Mouse (Mus musculus) stomach, embryonic 14.5 days (tissue): ENCODE measurements at regions not wholly inside any gene's neighbourhood (a gene's known extent, or its start where the extent isn't known, plus 50 kb on each side); places are given as distances from the start of the nearest gene placed in this dataset.

Experiments
- ATAC-seq: fragments of 200-750 bp; cut with Nextera tagmentation; 2 replicates; pipeline ENCODE4 v1.8.0; 2017; ENCODE audit warnings: low read depth, moderate TSS enrichment; ENCODE audit not compliant: insufficient number of reproducible peaks, insufficient read depth, low FRiP score
- H3K27ac ChIP-seq: fragments of 300-500 bp; sonication (generic); 2 replicates; pipeline ENCODE4 v1.5.1; 2014; ENCODE audit warnings: mild to moderate bottlenecking, low read length, moderate library complexity, mixed read lengths
- H3K27me3 ChIP-seq: fragments of 300-500 bp; sonication (generic); 2 replicates; pipeline ENCODE4 v1.6.1; 2014; ENCODE audit warnings: low read length, control low read depth, mixed read lengths; ENCODE audit not compliant: control insufficient read depth, insufficient read depth
- H3K36me3 ChIP-seq: fragments of 300-500 bp; sonication (generic); 2 replicates; pipeline ENCODE4 v1.6.1; 2014; ENCODE audit warnings: mild to moderate bottlenecking, control low read depth, low read length, moderate library complexity, mixed read lengths; ENCODE audit not compliant: control insufficient read depth, insufficient read depth
- H3K4me1 ChIP-seq: fragments of 300-500 bp; sonication (generic); 2 replicates; pipeline ENCODE4 v1.6.1; 2014; ENCODE audit warnings: low read length, control low read depth, mixed read lengths; ENCODE audit not compliant: control insufficient read depth, insufficient read depth
- H3K4me2 ChIP-seq: fragments of 300-500 bp; sonication (generic); replicated peaks from 2 replicates; pipeline ENCODE4 v1.6.1; 2014; ENCODE audit warnings: low read depth, low read length, control low read depth
- H3K4me3 ChIP-seq: fragments of 300-500 bp; sonication (generic); 2 replicates; pipeline ENCODE4 v1.5.1; 2014; ENCODE audit warnings: low read depth, low read length, control low read depth
- H3K9ac ChIP-seq: fragments of 300-500 bp; sonication (generic); replicated peaks from 2 replicates; pipeline ENCODE4 v1.6.1; 2014; ENCODE audit warnings: low read depth, mild to moderate bottlenecking, control low read depth, low read length, moderate library complexity, mixed read lengths
- H3K9me3 ChIP-seq: fragments of 300-500 bp; sonication (generic); 2 replicates; pipeline ENCODE4 v1.6.1; 2016; ENCODE audit warnings: low read depth, low read length, control low read depth; ENCODE audit not compliant: control insufficient read depth
- WGBS: fragments of 180-500 bp; shearing (Covaris S2); extraction: QIAGEN DNeasy Blood & Tissue Kit; methylation state at CpG from one replicate; pipeline ENCODE4 v1.1.7; 2014; 5-methylcytosine and 5-hydroxymethylcytosine counted together

DNA sequence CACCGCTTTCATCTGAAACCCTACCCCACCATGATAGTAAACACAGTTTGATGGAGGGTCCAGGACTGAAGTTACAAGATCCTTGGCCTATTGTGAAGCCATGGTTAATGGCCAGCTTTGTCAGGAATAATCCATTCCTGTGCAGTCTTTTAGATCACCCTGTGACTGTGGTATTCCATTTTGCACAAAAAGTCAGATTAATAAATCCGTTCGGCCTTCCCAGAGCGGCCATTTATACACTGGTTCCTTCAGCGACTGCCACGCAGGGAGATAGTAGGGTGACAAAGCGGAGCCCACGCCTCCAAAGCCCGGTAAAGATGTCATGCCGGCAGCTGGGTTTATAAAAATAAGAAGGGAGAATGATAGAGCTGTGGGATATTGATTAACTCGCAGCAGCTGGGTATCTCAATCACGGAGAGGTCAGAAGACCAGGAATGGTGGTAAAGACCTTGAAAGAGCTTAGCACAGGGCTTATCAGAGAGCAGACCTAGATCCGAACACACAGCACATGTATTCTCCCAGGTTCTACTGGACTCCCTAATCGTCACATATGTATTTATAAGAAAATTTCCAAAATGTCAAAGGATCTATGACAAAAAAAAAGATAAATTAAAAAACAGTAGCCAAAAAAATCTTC is 440.5 kb downstream of the Efnb2 start:
- no peaks in the 10 kb centered on the region for H3K27me3 ChIP-seq
- no peaks in the 10 kb centered on the region for H3K4me1 ChIP-seq
- no peak overlapping the region for H3K9ac ChIP-seq
- H3K4me3 ChIP-seq, result no peak overlapping the region
- H3K27ac ChIP-seq, result peak overlapping the region; percentile 21; the same call in 1 of the 2 replicates
- no peaks in the 10 kb centered on the region for H3K36me3 ChIP-seq
- H3K9me3 ChIP-seq, result no peaks in the 10 kb centered on the region
- 64% methylated on average over 14 of the region's 14 CpGs for WGBS
- no peak for ATAC-seq
- H3K4me2 ChIP-seq, result no peak overlapping the region

DNA sequence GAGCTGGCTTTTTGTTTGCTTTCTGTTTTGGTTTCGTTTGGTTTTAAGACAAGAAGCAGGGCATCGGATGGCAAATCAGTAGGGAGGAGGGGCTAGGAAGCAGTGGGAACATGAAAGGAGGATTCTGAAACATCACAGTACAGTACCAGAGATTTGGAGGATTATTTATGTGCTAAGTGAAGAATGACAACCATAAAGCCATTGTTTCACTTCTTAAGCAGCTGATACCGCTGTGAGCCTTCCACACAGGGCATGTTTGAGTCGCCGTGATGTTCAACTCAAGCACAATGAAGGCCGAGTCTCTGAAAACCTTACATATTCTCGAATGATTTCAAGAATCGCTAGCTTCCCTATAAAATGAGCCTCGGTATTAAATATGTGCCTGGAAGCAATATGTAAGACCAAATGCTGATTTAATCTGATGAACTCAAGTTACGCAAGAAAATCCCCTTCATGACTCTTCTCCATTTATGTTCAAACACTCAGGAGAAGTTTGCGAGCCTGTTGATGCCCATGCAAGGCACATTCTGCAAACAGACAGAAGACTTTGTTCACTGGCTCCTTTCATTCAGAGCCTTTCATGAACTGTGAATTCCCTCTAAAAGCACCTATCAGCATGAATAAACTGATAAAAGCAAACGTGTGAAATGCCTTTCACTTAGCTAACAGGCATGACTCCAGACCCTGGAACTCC is 441.2 kb downstream of the Efnb2 start:
- no peak; the same call in 1 of the 2 replicates for ATAC-seq
- Histone ChIP-seq H3K4me1 (no peaks in the 10 kb centered on the region), H3K4me3 (no peak overlapping the region), H3K4me2 (no peak overlapping the region), H3K9ac (no peak overlapping the region), H3K36me3 (no peaks in the 10 kb centered on the region), H3K27me3 (no peaks in the 10 kb centered on the region), H3K27ac (no peak overlapping the region), H3K9me3 (no peaks in the 10 kb centered on the region)
- WGBS, result 66% methylated on average over 12 of the region's 12 CpGs

DNA sequence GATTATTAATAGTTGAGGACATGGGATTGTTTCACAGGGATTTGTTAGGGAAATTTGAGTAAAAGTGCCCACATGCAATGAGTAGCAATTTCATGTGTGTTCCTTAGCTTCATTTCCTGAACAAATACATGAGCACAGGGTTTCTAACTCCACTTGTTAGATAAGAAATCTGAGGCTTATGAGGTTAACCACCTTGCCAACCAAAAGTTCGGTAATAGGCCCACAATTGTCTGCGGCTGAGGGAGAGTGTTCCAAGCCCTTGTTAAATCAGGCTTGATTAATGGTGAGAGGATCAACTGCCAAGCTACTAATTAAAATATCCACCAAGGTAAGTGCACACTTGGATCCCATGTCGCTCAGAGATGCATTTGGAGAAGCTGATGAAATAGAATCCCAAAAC is 468.0 kb downstream of the Efnb2 start:
- H3K27me3 ChIP-seq, result no peaks in the 10 kb centered on the region
- H3K9me3 ChIP-seq, result no peaks in the 10 kb centered on the region
- no peak overlapping the region for H3K27ac ChIP-seq
- 72% methylated on average over 3 of the region's 3 CpGs for WGBS
- no peak overlapping the region for H3K4me2 ChIP-seq
- no peaks in the 10 kb centered on the region for H3K4me1 ChIP-seq
- no peaks in the 10 kb centered on the region for H3K36me3 ChIP-seq
- no peak overlapping the region for H3K9ac ChIP-seq
- no peak overlapping the region for H3K4me3 ChIP-seq
- no peak for ATAC-seq

DNA sequence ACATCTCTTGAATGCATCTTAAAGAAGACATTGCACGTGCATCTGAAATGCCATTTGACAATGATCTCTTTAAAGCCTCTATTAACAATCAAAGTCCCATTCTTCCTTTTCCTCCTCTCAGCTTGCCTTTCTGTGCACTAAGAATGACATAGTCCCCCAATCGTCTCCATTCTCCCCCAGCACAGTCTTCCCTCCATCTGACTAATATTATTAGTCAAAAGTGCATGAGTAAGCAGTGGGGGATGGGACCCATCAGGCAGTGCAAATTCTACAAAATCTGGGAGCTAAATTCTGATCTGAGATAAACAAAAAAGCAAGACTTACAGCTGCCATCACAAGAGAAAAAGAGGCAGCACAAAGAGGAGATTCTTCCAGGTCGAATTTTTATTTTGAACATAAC is 475.0 kb downstream of the Efnb2 start:
- 22% methylated on average over 3 of the region's 3 CpGs for whole genome bisulfite sequencing

DNA sequence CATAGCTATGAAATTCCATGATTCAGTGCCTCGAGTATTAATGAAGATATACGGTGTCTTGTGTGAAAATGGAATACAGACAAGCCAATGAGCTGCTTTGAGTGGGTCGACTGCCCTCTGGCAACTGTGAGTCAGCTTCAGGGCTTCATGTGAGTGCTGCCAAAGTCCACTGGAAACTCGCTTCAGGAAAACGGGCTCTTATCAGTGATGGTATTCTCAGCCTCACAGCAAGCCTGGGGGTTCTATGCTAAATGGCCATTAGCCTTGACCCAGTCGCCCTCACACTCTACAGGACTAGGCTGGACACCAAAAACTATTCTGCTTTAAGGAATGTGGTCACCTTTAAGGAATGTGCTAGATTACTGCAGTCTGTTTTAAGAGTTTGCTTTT is 477.8 kb downstream of the Efnb2 start:
- Histone ChIP-seq H3K4me2 (no peak overlapping the region), H3K4me1 (no peaks in the 10 kb centered on the region), H3K27ac (no peak overlapping the region), H3K9ac (no peak overlapping the region), H3K36me3 (no peaks in the 10 kb centered on the region), H3K27me3 (no peaks in the 10 kb centered on the region), H3K9me3 (no peaks in the 10 kb centered on the region), H3K4me3 (no peak overlapping the region)
- ATAC-seq, result no peak
- 36% methylated on average over 6 of the region's 6 CpGs for WGBS

More for the DNA sequence above, 475.0 kb downstream of the Efnb2 start:
- Histone ChIP-seq H3K9me3 (no peaks in the 10 kb centered on the region), H3K4me3 (no peak overlapping the region), H3K4me2 (no peak overlapping the region), H3K9ac (no peak overlapping the region), H3K27me3 (no peaks in the 10 kb centered on the region), H3K27ac (no peak overlapping the region), H3K36me3 (no peaks in the 10 kb centered on the region), H3K4me1 (no peaks in the 10 kb centered on the region)
- ATAC-seq, result no peak

DNA sequence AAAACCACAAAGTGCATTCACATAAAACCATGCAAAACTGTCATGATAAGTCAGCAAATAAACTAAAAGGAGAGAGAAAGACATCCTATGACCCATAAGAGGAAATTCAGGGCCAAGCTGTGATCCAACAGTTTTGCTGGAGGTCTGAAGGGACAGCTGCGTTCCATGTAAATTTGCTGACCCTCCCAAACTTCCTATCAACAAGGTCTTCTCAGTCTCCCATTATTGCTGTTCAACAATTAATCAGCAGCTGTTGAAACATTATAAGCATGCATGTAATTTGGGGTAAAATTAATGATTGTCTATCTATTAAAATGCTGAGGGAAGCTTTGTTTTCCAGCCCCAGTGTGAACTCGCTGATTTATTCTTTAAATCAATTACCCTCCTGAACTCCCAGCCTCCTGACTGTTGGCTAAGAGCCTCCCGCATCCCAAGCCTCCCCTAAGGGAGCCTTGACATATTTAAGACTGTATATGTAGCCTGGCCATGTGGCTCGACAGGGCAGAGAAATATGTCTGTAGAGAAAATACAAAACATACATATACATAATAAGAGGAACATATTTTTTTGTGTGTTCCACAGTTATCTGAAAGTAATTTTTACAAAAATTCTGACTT is 478.3 kb downstream of the Efnb2 start:
- Histone ChIP-seq H3K27ac (no peak overlapping the region), H3K9ac (no peak overlapping the region), H3K9me3 (no peaks in the 10 kb centered on the region), H3K4me3 (no peak overlapping the region), H3K4me2 (no peak overlapping the region), H3K36me3 (no peaks in the 10 kb centered on the region), H3K27me3 (no peaks in the 10 kb centered on the region), H3K4me1 (no peaks in the 10 kb centered on the region)
- 34% methylated on average over 4 of the region's 4 CpGs for WGBS
- no peak for ATAC-seq

DNA sequence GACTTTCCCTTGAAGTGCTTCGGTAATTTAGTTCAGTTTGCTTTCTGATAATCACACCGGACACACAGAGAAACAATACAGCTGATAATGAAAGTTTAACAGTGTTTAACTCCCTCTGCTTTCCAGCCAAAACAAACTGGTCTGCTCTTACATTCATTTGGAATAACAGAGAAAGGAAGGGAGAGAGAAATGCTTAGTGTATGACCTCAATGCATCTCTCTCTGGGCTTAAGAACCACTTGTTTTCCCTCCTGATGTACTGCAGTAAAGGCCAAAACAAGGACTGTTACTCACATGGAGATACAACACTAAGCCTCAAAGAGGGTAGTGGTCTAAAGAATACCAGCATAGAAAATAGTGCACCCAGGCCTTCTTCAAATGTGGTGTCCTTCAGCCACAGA is 478.9 kb downstream of the Efnb2 start:
- H3K4me3 ChIP-seq, result no peak overlapping the region
- H3K4me2 ChIP-seq, result no peak overlapping the region
- H3K9ac ChIP-seq, result no peak overlapping the region
- H3K4me1 ChIP-seq, result no peaks in the 10 kb centered on the region
- H3K27ac ChIP-seq, result no peak overlapping the region
- H3K27me3 ChIP-seq, result no peaks in the 10 kb centered on the region
- no peaks in the 10 kb centered on the region for H3K36me3 ChIP-seq
- H3K9me3 ChIP-seq, result no peaks in the 10 kb centered on the region
- 39% methylated on average over 2 of the region's 2 CpGs for WGBS
- ATAC-seq, result no peak

DNA sequence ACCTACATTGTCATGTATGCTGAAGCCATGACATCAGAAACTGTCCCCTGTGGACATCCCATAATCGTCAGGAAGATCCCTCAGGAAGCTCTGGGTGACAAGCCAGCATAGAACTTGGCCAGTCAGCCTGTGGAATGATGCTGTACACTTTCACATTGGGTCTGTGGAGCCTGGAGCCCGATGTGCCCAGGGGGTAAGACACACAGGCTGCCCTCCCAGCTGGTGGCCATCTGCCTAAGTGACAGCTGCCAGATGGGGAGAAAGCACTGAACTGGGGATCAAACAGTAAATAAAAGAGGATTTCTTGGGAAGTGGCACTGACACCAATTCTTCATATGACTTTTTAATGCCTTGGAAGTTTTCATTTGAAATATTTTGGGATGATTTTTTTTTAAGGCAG is 486.8 kb downstream of the Efnb2 start:
- no peak overlapping the region for H3K9ac ChIP-seq
- ATAC-seq, result no peak
- H3K27ac ChIP-seq, result no peak overlapping the region
- no peak overlapping the region for H3K4me2 ChIP-seq
- H3K9me3 ChIP-seq, result no peaks in the 10 kb centered on the region
- no peaks in the 10 kb centered on the region for H3K27me3 ChIP-seq
- no peak overlapping the region for H3K4me3 ChIP-seq
- WGBS, result 49% methylated on average over 2 of the region's 2 CpGs
- H3K36me3 ChIP-seq, result no peaks in the 10 kb centered on the region
- H3K4me1 ChIP-seq, result no peaks in the 10 kb centered on the region
